ENCODE assay signal across 10 mouse cellular contexts in genomic region chr7:124681212-124681611, GRCm38 (mm10).
DNase-seq lines count a peak whose midpoint lies in the region; ATAC-seq lines count a peak whose summit lies in the region.
"Had no signal": no experiment of that assay in that cellular context is flagged by ENCODE, and none has a peak within 500 bp of the region (broad histone marks: within the 10 kb centered on the region; RNA-seq: fewer than 3 reads in every experiment).

No protein-coding gene starts in this region.

- intact Hi-C loops in gastrocnemius, postnatal 36 days (cut with DNase I): no loop called here

- no peak overlapping the region for H3K27ac ChIP-seq in kidney, embryonic 14.5 days (ENCODE audit: low read depth, low read length)
- H3K27ac ChIP-seq: intestine, embryonic 15.5 days had no signal

- no peak overlapping the region for H3K9ac ChIP-seq in kidney, embryonic 14.5 days (ENCODE audit: low read depth, low read length)
- H3K9ac ChIP-seq: intestine, embryonic 15.5 days had no signal

- H3K4me1 ChIP-seq in kidney, embryonic 14.5 days (ENCODE audit: control insufficient read depth, insufficient read depth, low read length): no peaks in the 10 kb centered on the region
- H3K4me1 ChIP-seq: intestine, embryonic 15.5 days had no signal

- ATAC-seq in kidney, embryonic 14.5 days (ENCODE audit: low FRiP score, low TSS enrichment): no peak
- ATAC-seq: intestine, embryonic 15.5 days had no signal

- no peaks in the 10 kb centered on the region for H3K36me3 ChIP-seq in kidney, embryonic 14.5 days (ENCODE audit: control insufficient read depth, insufficient read depth, low read length)
- H3K36me3 ChIP-seq: intestine, embryonic 15.5 days had no signal

- H3K4me3 ChIP-seq in kidney, embryonic 14.5 days (ENCODE audit: low read length): no peak overlapping the region
- H3K4me3 ChIP-seq: intestine, embryonic 15.5 days had no signal

- no peaks in the 10 kb centered on the region for H3K27me3 ChIP-seq in kidney, embryonic 14.5 days (ENCODE audit: control insufficient read depth, insufficient read depth, low read length)
- H3K27me3 ChIP-seq: intestine, embryonic 15.5 days had no signal

- 80% methylated on average over 10 of the region's 10 CpGs for WGBS in kidney, embryonic 14.5 days

- H3K9me3 ChIP-seq in kidney, embryonic 14.5 days (ENCODE audit: control insufficient read depth, low read length): no peaks in the 10 kb centered on the region
- H3K9me3 ChIP-seq: intestine, embryonic 15.5 days had no signal

- DNase-seq in cerebellum, adult 18-20 months: peak; percentile 51 to 57
- DNase-seq in cerebellum, postnatal 25 days: peak; percentile 51 to 65
- peak; percentile 54 to 57 for DNase-seq in layer of hippocampus, postnatal 10 days (ENCODE audit: low spot score in 2 of 2)
- DNase-seq in right cerebral cortex, postnatal 10 days (ENCODE audit: low spot score in 2 of 2): peak; percentile 77
- no peak for DNase-seq in gastrocnemius, postnatal 36 days
- DNase-seq in heart, postnatal 4 days: no peak
- DNase-seq: lung, postnatal 10 days had no signal

- H3K4me2 ChIP-seq in kidney, embryonic 14.5 days (replicated peaks; ENCODE audit: low read depth, low read length): no peak overlapping the region
- H3K4me2 ChIP-seq: heart, embryonic 11.5 days; intestine, embryonic 15.5 days had no signal

Comparison
In these comparisons a context has a peak if more than half of its experiments do, and no peak if none do; other contexts are left out.
1. DNase-seq: peak in cerebellum, adult 18-20 months (2 of 2), cerebellum, postnatal 25 days (2 of 2), layer of hippocampus, postnatal 10 days (2 of 2) and right cerebral cortex, postnatal 10 days (2 of 2); none in gastrocnemius, postnatal 36 days (0 of 2) and heart, postnatal 4 days (single experiment).